Mouse (Mus musculus) urinary bladder, adult 2 months (tissue): Measurements from ENCODE around the gene Ubp1. TPM values are rescaled to one million over a fixed set of nuclear protein-coding genes. Genes with fewer than 3 reads are reported as not detected.

Source experiments
- DNase-seq: peaks from one replicate; pipeline ENCODE4 v3.0.0; 2022; ENCODE audit warnings: low spot score
- polyA plus RNA-seq: library from polyadenylated mRNA; depleted of rRNA; stranded (reverse); fragments of >200 nt; gene quantifications from 2 replicates; pipeline ENCODE4 v1.2.3, GENCODE M21; 2012; rRNA removed

The Ubp1 gene
- polyA plus RNA-seq, 1 experiment = 107 TPM

- no peak for DNase-seq
Measured at GRCm38 (mm10) chr9:114014034-114014433, 83.3 kb downstream of the Ubp1 start.

- DNase-seq = no peak
Measured at GRCm38 (mm10) chr9:114015724-114016123, 85.0 kb downstream of the Ubp1 start.

GRCm38 (mm10) chr9:114016402-114016801 lies 85.7 kb downstream of the Ubp1 start:
- DNase-seq = no peak

DNA sequence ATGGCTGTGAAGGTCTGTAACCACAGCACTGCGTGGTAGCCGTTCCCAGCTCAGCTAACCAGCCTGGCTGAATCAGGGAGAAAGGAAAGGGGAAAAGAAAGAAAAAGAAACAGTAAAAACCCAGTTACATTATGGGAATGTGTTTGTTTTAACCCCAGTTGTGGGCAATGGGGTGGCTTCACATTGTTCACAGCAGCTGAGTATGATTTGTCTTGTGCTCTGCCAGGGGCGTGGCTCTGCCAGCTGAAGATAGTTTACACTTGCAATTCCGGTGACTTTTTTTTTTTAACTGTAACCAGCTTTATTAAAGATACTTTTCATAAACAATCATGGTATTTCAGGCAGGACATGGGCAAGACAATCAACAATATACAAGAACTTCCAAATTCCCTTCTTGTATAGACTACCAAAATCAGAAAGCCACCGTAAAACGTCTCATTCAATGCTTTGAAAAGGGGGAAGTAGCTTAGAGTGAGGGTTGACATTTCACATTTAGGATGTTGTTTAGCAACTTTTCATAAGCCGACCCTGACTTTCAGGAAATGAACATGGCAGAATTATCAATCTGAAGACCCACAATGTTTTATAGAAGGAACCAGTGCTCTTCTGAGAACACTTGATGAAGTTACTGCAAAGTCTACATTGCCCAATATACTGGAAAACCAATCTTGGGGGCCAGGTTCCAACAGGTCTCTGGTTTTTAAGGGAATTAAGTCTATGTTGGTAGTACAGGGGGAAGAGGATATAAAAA lies 88.5 kb downstream of the Ubp1 start:
- DNase-seq = no peak

- no peak for DNase-seq
Measured at GRCm38 (mm10) chr9:114022141-114022540, 91.4 kb downstream of the Ubp1 start.

GRCm38 (mm10) chr9:114025182-114025581 lies 94.4 kb downstream of the Ubp1 start:
- DNase-seq = no peak

- no peak for DNase-seq
Measured at GRCm38 (mm10) chr9:114025846-114026245, 95.1 kb downstream of the Ubp1 start.

DNA sequence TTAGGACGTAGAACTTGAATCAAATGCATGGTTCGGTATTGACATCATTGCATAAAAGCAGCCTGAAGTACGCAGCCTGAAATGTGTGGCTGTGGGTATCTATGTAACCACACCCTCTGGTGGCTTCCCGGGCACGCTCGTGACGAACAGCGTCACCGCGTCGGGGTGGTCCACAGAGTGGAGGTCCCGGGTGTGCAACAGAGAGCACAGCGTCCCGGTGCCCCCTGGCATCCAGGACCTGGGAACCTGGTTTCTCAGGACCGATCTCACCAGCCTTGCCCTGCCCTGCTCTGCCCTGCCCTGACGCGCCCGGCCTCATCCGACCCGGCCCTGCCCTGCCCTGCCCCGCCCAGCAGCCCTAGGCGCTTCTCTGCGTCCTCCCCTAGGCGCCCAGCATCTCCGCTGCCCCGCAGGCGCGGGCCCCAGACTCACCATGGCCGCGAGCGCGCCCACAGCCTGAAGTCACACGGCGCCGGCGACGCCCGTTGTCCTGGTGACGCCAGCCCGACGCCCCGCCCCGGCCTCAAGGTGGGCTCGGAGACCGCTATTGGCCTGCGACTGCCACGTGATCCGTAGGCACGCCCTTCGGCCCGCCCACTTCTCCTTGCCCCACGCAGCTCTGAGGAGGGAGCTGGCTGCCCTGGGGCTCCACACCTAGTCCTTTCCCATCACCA lies 95.7 kb downstream of the Ubp1 start:
- peak; percentile 23 for DNase-seq

Other genes with a start within 250 kb of the Ubp1 start
- 79.6 and 83.8 TPM in 2 replicates for gene Pdcd6ip, start 222.7 kb upstream of the Ubp1 start, polyA plus RNA-seq
- gene Clasp2, start 189.5 kb upstream of the Ubp1 start, polyA plus RNA-seq = 12.0 and 15.6 TPM in 2 replicates
- gene Fbxl2, start 115.3 kb downstream of the Ubp1 start, polyA plus RNA-seq = 2.5 and 3.6 TPM in 2 replicates
- 0.62 and 0.87 TPM in 2 replicates for gene Susd5, start 126.2 kb downstream of the Ubp1 start, polyA plus RNA-seq